Mouse (Mus musculus) cortical plate, adult 2 months (tissue): ENCODE results near the gene Spns1.

ENCODE experiments used
- CTCF ChIP-seq: fragments of 200-500 bp; IDR thresholded peaks from 2 replicates; pipeline ENCODE4 v1.5.1; 2011; ENCODE audit warnings: mild to moderate bottlenecking, control low read depth, low read length; ENCODE audit not compliant: insufficient read depth; ENCODE audit errors: extremely low read depth
- POLR2A ChIP-seq: fragments of 200-500 bp; IDR thresholded peaks from 2 replicates; pipeline ENCODE4 v1.6.1; 2011; ENCODE audit warnings: mild to moderate bottlenecking, low read length, control low read depth; ENCODE audit not compliant: insufficient read depth; ENCODE audit errors: extremely low read depth

DNA sequence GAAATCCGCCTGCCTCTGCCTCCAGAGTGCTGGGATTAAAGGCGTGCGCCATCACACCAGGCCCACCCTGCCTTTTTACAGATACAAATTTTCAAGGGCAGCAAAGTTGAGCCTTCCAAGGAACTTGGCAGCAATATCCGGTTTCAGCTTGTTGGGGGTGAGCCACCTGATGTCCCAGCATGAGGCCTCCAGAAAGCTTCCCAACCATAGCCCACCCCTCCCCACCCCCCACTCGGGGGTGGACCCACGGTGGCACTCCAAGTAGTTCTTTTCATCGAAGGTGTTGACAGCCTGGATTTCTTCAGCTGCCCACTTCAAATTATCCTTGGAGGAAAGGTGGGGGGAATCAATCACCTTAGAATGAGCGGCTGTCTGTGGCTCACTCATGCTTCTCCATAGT is 38.3 kb downstream of the Spns1 start:
- TF ChIP-seq POLR2A = no peak
- no peak for TF ChIP-seq CTCF
